Mouse (Mus musculus) spleen, postnatal 36 days (tissue): ENCODE data around the gene Speg.

Source experiments
- DNase-seq, 2 experiments: peaks; one replicate each; pipeline ENCODE4 v3.0.0; 2022; ENCODE audit warnings: low spot score in 2 of 2, mixed read lengths in 1 of 2

Gene Speg

DNA sequence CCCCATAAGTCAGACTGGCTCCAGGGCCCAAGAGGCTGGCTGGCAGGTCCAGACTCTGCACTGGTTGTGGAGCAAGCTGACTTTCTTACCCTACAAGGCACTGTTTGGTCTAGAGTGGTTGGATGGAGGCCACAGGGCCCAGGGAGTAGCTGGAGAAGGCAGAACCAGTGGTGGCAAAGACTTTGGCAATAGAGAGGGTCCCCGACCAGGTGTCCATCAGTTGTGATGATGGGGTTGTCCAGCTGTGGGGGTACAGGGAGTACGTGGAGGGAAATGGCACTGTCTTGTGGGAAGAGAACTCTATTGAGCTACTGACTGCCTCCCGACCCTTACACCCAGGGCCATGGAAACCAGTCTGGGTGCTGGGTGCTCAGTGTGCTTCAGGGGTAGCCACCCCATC lies 18.7 kb downstream of the Speg start:
- DNase-seq = no peak

- DNase-seq = peak; percentile 27 to 28
Measured at GRCm38 (mm10) chr1:75398761-75399402, 23.8 kb downstream of the Speg start.

DNA sequence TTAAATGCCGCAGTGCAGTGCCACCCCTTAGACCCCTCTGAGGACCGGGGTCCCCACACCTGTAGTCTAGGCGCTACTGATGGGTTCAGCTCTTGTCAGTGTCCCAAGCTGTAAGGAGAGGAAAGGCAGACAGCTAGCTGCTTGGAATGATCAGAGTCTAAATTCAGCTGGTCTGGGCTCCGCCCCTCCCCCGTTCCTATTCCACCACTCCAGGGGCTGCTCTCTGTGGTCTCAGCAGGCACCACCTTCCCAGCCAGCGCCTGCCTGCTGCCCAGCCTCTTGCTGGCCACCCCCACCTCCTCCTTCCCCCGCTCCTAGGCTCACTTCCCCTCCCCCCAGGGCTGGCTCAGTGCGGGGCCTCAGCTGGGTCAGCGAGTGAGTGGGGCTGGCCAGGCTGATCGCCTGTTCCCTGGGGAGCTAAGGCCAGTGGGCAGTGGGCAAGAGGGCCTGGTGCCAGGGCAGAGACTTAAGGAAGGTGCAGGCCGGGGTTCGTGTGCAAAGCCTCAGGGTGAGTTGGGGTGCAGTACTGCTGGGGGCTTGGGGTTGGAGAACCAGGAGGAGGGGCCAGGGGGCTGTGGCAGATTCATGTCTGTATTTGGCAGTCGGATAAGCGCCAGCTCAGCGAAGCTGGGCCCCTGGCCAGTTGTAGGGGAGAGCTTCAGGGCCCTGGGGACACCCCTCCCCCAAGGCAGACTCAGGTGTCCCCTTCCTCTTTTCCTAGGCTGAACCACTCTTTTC lies 24.8 kb downstream of the Speg start:
- DNase-seq = no peak

- DNase-seq = no peak
Measured at GRCm38 (mm10) chr1:75400493-75401115, 25.5 kb downstream of the Speg start.

- DNase-seq = no peak
Measured at GRCm38 (mm10) chr1:75405547-75405946, 30.4 kb downstream of the Speg start.

GRCm38 (mm10) chr1:75406173-75406572 lies 31.1 kb downstream of the Speg start:
- no peak for DNase-seq

- DNase-seq = no peak
Measured at GRCm38 (mm10) chr1:75407056-75407455, 32.0 kb downstream of the Speg start.

GRCm38 (mm10) chr1:75408210-75408609 lies 33.1 kb downstream of the Speg start:
- no peak for DNase-seq

DNA sequence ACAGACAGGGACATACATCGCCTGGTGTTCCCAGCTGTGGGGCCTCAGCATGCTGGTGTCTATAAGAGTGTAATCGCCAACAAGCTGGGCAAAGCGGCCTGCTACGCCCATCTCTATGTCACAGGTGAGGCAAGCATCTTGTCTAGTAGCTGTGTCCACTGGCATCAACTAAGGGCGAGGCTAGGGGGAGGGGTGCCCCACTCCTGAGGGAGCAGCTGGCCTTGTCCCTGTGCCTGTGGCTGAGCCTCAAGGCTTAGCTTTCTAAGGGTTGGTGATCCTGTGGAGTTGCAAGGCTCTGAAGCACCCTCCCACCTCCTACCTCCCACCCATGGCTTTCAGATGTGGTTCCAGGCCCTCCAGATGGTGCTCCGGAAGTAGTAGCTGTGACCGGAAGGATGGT lies 34.9 kb downstream of the Speg start:
- no peak for DNase-seq

DNA sequence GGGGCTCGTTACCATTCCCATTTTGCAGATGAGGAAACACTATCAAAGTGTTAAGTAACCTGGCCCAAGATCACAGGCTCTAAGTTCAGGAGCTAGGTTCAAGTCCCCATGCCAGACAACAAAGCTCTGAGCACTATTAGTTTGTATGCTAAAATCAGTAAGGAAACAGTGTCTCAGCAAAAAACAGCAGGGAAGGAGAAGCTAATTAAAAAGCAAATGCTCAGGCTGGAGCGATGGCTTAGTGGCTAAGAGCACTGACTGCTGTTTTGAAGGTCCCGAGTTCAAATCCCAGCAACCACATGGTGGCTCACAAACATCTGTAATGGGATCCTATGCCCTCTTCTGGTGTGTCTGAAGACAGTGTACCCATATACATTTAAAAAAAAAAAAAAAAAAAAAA lies 37.1 kb downstream of the Speg start:
- no peak for DNase-seq

DNA sequence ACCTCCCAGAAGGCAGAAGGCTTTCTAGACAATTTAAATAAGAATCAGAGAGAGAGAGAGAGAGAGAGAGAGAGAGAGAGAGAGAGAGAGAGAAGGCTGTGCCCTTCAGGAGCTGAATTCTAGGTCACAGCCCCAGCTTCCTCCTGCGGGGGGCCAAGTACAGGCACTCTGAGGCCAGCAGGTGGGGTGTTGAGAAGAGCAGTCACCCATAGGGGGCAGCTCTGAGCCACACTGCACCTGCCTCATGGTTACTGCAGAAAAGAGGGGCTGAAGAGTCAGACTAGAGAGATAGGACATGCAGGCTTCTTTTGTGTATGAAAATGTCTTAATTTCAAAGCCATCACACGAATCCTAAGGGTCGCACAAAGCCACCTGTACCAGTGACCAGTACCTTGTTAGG lies 38.7 kb downstream of the Speg start:
- no peak for DNase-seq

DNA sequence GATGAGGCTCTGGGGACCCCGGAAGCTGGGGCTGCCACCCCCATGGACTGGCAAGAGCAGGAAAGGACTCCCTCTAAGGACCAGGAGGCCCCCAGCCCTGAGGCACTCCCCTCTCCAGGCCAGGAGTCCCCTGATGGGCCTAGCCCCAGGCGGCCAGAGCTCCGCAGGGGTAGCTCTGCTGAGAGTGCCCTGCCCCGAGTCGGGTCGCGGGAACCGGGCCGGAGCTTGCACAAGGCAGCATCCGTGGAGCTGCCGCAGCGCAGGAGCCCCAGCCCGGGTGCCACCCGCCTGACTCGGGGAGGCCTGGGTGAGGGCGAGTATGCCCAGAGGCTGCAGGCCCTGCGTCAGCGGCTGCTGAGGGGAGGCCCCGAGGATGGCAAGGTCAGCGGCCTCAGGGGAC lies 46.7 kb downstream of the Speg start:
- no peak for DNase-seq

DNA sequence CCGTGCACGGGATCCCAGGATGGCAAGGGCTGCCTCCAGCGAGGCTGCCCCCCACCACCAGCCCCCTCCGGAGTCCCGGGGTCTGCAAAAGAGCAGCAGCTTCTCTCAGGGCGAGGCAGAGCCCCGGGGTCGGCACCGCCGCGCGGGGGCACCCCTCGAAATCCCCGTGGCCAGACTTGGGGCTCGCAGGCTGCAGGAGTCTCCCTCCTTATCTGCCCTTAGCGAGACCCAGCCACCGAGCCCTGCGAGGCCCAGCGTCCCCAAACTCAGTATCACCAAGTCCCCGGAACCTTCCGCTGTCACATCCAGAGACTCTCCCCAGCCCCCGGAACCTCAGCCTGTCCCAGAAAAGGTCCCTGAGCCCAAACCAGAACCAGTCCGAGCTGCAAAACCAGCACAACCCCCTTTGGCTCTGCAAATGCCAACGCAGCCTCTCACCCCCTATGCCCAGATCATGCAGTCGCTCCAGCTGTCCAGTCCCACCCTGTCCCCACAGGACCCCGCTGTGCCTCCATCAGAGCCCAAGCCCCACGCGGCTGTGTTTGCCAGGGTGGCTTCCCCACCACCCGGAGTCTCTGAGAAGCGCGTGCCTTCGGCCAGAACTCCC lies 47.2 kb downstream of the Speg start:
- no peak for DNase-seq

DNA sequence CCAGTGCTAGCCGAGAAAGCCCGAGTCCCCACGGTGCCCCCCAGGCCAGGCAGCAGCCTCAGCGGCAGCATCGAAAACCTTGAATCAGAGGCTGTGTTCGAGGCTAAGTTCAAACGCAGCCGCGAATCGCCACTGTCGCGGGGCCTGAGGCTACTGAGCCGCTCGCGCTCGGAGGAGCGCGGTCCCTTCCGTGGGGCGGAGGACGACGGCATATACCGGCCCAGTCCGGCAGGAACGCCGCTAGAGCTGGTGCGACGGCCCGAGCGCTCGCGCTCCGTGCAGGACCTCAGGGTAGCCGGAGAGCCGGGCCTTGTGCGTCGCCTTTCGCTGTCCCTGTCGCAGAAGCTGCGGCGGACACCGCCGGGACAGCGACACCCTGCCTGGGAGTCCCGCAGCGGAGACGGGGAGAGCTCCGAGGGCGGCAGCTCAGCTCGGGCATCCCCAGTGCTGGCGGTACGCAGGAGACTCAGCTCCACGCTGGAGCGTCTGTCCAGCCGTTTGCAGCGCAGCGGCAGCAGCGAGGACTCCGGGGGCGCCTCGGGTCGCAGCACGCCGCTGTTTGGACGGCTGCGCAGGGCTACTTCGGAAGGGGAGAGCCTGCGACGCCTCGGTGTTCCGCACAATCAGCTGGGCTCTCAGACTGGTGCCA lies 47.9 kb downstream of the Speg start:
- DNase-seq = no peak

DNA sequence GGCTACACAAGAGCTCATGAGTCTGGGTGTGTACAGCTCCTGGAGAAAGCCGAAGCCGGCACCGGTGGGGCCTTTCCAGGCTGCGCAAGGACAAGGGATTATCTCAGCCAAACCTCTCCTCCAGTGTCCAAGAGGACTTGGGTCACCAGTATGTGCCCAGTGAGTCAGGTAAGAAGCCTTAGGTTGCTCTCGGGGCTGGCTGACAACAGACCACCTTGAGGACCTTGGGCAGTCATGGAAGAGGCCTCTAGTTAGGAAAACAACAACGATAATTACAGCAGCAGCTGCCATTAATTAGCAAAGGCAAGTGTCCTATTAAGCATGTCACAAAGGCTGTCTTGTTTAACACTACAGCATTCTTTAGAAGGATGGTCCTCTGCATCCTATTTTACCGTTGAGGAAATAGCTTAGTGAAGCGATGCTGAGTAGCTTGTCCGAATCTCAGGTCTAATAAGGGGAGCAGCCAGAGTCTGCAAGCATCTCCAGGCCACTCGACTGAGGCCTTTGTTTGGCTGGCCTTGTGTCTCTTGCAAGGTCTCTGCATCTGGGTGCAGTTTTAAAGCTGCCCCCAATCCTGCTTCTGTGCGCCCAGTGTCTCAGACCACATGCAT lies 48.8 kb downstream of the Speg start:
- DNase-seq = no peak

DNA sequence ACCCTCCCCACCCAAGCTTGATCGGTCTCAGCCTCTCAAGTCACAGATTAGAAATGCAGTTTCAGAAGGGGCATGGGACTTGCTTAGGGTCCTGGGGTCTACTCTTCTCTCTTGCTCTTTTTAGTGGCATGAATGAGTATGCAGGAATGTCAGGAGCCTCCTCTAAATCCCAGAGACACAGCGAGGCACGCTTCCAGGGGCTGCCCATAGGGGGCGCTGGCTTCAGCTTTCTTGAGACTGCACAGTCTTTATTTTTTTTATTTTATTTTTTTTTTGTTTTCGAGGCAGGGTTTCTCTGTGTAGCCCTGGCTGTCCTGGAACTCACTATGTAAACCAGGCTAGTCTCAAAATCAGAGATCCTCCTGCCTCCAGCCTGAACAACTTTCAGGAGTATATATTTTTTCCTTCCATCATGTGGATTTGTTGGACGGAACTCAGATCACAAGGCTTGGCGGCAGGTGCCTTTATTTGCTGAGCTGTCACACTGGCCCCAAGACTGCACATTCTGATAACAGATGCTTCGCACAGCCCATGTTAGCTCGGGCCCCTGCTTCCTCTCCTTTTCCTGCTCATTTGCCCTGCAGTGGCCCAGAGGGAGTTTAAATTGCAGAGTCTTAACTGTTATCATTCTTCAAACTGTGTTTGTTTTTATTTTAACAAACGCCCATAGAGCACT lies 50.8 kb downstream of the Speg start:
- DNase-seq = no peak

- peak; percentile 66 to 74 for DNase-seq
Measured at GRCm38 (mm10) chr1:75435475-75436328, 60.6 kb downstream of the Speg start, which contains the start of gene Gmppa. TSS of gene Gmppa (plus strand) at chr1:75435930.

DNA sequence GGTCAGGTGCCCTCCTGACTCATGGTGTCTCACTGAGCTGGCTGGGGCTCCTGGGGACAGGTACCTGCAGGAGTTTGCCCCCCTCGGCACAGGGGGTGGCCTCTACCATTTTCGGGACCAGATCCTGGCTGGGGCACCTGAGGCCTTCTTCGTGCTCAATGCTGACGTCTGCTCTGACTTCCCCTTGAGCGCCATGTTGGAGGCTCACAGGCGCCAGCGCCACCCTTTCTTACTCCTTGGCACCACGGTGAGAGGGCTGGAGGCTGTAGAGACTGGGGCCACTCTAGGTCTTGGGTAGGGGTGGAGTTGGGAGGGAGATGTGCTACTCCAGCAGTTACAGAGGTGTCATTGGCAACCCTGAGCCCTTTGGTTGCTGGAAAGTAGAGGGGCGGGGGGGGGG lies 63.7 kb downstream of the Speg start:
- DNase-seq = no peak

- DNase-seq = no peak
Measured at GRCm38 (mm10) chr1:75440661-75441060, 65.6 kb downstream of the Speg start.

- no peak for DNase-seq
Measured at GRCm38 (mm10) chr1:75441471-75441996, 66.4 kb downstream of the Speg start.
